Mouse (Mus musculus): ENCODE measurements around the gene Sfmbt1. TPM values are rescaled to one million over a fixed set of nuclear protein-coding genes. Genes with fewer than 3 reads are reported as not detected.

The Sfmbt1 gene
- polyA plus RNA-seq, 1 experiment, result 2.8 TPM

- Histone ChIP-seq H3ac (ENCODE audit: control insufficient read depth, insufficient read length) (no peak overlapping the region), H3K36me3 (ENCODE audit: control insufficient read depth, insufficient read depth) (peaks cover 7% of the 10 kb centered on the region), H3K4me3 (no peak overlapping the region), H3K79me2 (ENCODE audit: control insufficient read depth, insufficient read depth) (no peaks in the 10 kb centered on the region), H3K4me2 (ENCODE audit: low read depth) (no peak overlapping the region), H3K27me3 (ENCODE audit: control insufficient read depth, insufficient read depth, insufficient read length) (no peaks in the 10 kb centered on the region)
- no peak for TF ChIP-seq POLR2AphosphoS2 (IDR thresholded peaks at IDR 0.05; ENCODE audit: insufficient read length, low read depth)
- no peak for TF ChIP-seq POLR2A (IDR thresholded peaks at IDR 0.05; ENCODE audit: insufficient read length, low read depth)
- TF ChIP-seq SRF (IDR thresholded peaks at IDR 0.05; ENCODE audit: control insufficient read depth, insufficient read length, low read depth), result no peak
- TF ChIP-seq CEBPB (IDR thresholded peaks at IDR 0.05; ENCODE audit: insufficient read depth, poor library complexity, severe bottlenecking), result no peak
- TF ChIP-seq E2F4 (IDR thresholded peaks at IDR 0.05; ENCODE audit: insufficient read depth), result no peak
- no peak for TF ChIP-seq TCF3 (IDR thresholded peaks at IDR 0.05; ENCODE audit: insufficient read length, low read depth)
- no peak for TF ChIP-seq REST (IDR thresholded peaks at IDR 0.05; ENCODE audit: insufficient read depth, insufficient read length)
- no peak for TF ChIP-seq MYOD1 (IDR thresholded peaks at IDR 0.05; ENCODE audit: control insufficient read depth in 1 of 3, insufficient read length in 2 of 3, low read depth in 2 of 3)
- no peak for TF ChIP-seq TCF12 (IDR thresholded peaks at IDR 0.05; ENCODE audit: insufficient read depth, poor library complexity, severe bottlenecking)
- no peak for TF ChIP-seq USF1 (IDR thresholded peaks at IDR 0.05; ENCODE audit: low read depth)
- TF ChIP-seq MAX (IDR thresholded peaks at IDR 0.05; ENCODE audit: low read depth), result no peak
- no peak for TF ChIP-seq MYOG (IDR thresholded peaks at IDR 0.05; ENCODE audit: control insufficient read depth in 1 of 3, insufficient read depth in 1 of 3, insufficient read length in 2 of 3, low read depth in 2 of 3)
Measured at GRCm38 (mm10) chr14:30690685-30691084, 24.0 kb upstream of the Sfmbt1 start.

GRCm38 (mm10) chr14:30692439-30692838 lies 22.2 kb upstream of the Sfmbt1 start:
- no peak overlapping the region for H3ac ChIP-seq (ENCODE audit: control insufficient read depth, insufficient read length)
- no peak overlapping the region for H3K4me3 ChIP-seq
- no peaks in the 10 kb centered on the region for H3K79me2 ChIP-seq (ENCODE audit: control insufficient read depth, insufficient read depth)
- TF ChIP-seq CEBPB (IDR thresholded peaks at IDR 0.05; ENCODE audit: insufficient read depth, poor library complexity, severe bottlenecking), result no peak
- no peak for TF ChIP-seq MYOG (IDR thresholded peaks at IDR 0.05; ENCODE audit: control insufficient read depth in 1 of 3, insufficient read depth in 1 of 3, insufficient read length in 2 of 3, low read depth in 2 of 3)
- no peak for TF ChIP-seq TCF12 (IDR thresholded peaks at IDR 0.05; ENCODE audit: insufficient read depth, poor library complexity, severe bottlenecking)
- TF ChIP-seq USF1 (IDR thresholded peaks at IDR 0.05; ENCODE audit: low read depth), result no peak
- no peak for TF ChIP-seq E2F4 (IDR thresholded peaks at IDR 0.05; ENCODE audit: insufficient read depth)
- TF ChIP-seq MAX (IDR thresholded peaks at IDR 0.05; ENCODE audit: low read depth), result no peak
- no peak for TF ChIP-seq POLR2AphosphoS2 (IDR thresholded peaks at IDR 0.05; ENCODE audit: insufficient read length, low read depth)
- TF ChIP-seq MYOD1 (IDR thresholded peaks at IDR 0.05; ENCODE audit: control insufficient read depth in 1 of 3, insufficient read length in 2 of 3, low read depth in 2 of 3), result no peak
- TF ChIP-seq REST (IDR thresholded peaks at IDR 0.05; ENCODE audit: insufficient read depth, insufficient read length), result no peak
- TF ChIP-seq SRF (IDR thresholded peaks at IDR 0.05; ENCODE audit: control insufficient read depth, insufficient read length, low read depth), result no peak
- no peak for TF ChIP-seq TCF3 (IDR thresholded peaks at IDR 0.05; ENCODE audit: insufficient read length, low read depth)
- no peaks in the 10 kb centered on the region for H3K27me3 ChIP-seq (ENCODE audit: control insufficient read depth, insufficient read depth, insufficient read length)
- H3K4me2 ChIP-seq (ENCODE audit: low read depth), result no peak overlapping the region
- peaks cover 7% of the 10 kb centered on the region for H3K36me3 ChIP-seq (ENCODE audit: control insufficient read depth, insufficient read depth)

GRCm38 (mm10) chr14:30694786-30695185 lies 19.9 kb upstream of the Sfmbt1 start:
- Histone ChIP-seq H3K36me3 (ENCODE audit: control insufficient read depth, insufficient read depth) (peaks cover 4% of the 10 kb centered on the region), H3ac (ENCODE audit: control insufficient read depth, insufficient read length) (no peak overlapping the region), H3K27me3 (ENCODE audit: control insufficient read depth, insufficient read depth, insufficient read length) (no peaks in the 10 kb centered on the region), H3K79me2 (ENCODE audit: control insufficient read depth, insufficient read depth) (no peaks in the 10 kb centered on the region), H3K4me3 (no peak overlapping the region), H3K4me2 (ENCODE audit: low read depth) (no peak overlapping the region)
- TF ChIP-seq SRF (IDR thresholded peaks at IDR 0.05; ENCODE audit: control insufficient read depth, insufficient read length, low read depth) (no peak), TCF12 (IDR thresholded peaks at IDR 0.05; ENCODE audit: insufficient read depth, poor library complexity, severe bottlenecking) (no peak), CEBPB (IDR thresholded peaks at IDR 0.05; ENCODE audit: insufficient read depth, poor library complexity, severe bottlenecking) (no peak), MAX (IDR thresholded peaks at IDR 0.05; ENCODE audit: low read depth) (no peak), MYOD1 (IDR thresholded peaks at IDR 0.05; ENCODE audit: control insufficient read depth in 1 of 3, insufficient read length in 2 of 3, low read depth in 2 of 3) (no peak), TCF3 (IDR thresholded peaks at IDR 0.05; ENCODE audit: insufficient read length, low read depth) (no peak), MYOG (IDR thresholded peaks at IDR 0.05; ENCODE audit: control insufficient read depth in 1 of 3, insufficient read depth in 1 of 3, insufficient read length in 2 of 3, low read depth in 2 of 3) (no peak), REST (IDR thresholded peaks at IDR 0.05; ENCODE audit: insufficient read depth, insufficient read length) (no peak)

DNA sequence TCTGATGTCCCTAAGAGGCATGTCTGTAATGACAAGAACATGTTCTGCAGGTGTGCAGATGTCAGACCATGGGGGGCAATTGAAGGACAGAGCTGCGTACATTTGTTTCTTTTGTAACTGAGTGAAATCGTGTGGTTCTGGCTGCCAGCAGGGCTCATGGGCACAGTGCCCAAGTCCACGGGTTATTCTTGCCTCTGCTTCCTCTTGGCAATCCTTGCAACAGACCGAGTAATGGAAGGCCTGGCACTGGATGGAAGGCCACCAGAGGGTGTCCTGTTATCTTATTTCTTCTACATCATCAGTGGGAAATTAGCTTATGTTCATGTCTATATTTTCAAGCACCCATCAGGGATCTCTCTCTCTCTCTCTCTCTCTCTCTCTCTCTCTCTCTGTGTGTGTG lies 19.0 kb upstream of the Sfmbt1 start:
- H3K79me2 ChIP-seq (ENCODE audit: control insufficient read depth, insufficient read depth), result no peaks in the 10 kb centered on the region
- peak overlapping the region; percentile 32 for H3K4me2 ChIP-seq (ENCODE audit: low read depth)
- no peaks in the 10 kb centered on the region for H3K27me3 ChIP-seq (ENCODE audit: control insufficient read depth, insufficient read depth, insufficient read length)
- H3K4me3 ChIP-seq, result no peak overlapping the region
- no peak for TF ChIP-seq MAX (IDR thresholded peaks at IDR 0.05; ENCODE audit: low read depth)
- peak; percentile 77; the same call in 1 of the 2 replicates for TF ChIP-seq CEBPB (IDR thresholded peaks at IDR 0.05; ENCODE audit: insufficient read depth, poor library complexity, severe bottlenecking)
- no peaks in the 10 kb centered on the region for H3K36me3 ChIP-seq (ENCODE audit: control insufficient read depth, insufficient read depth)
- no peak overlapping the region for H3ac ChIP-seq (ENCODE audit: control insufficient read depth, insufficient read length)

- Histone ChIP-seq H3K36me3 (ENCODE audit: control insufficient read depth, insufficient read depth) (no peaks in the 10 kb centered on the region), H3K79me2 (ENCODE audit: control insufficient read depth, insufficient read depth) (no peaks in the 10 kb centered on the region), H3K27me3 (ENCODE audit: control insufficient read depth, insufficient read depth, insufficient read length) (no peaks in the 10 kb centered on the region), H3ac (ENCODE audit: control insufficient read depth, insufficient read length) (no peak overlapping the region), H3K4me2 (ENCODE audit: low read depth) (no peak overlapping the region), H3K4me3 (no peak overlapping the region)
- no peak for TF ChIP-seq MYOD1 (IDR thresholded peaks at IDR 0.05; ENCODE audit: control insufficient read depth in 1 of 3, insufficient read length in 2 of 3, low read depth in 2 of 3)
- no peak for TF ChIP-seq MAX (IDR thresholded peaks at IDR 0.05; ENCODE audit: low read depth)
- no peak for TF ChIP-seq E2F4 (IDR thresholded peaks at IDR 0.05; ENCODE audit: insufficient read depth)
- no peak for TF ChIP-seq POLR2AphosphoS2 (IDR thresholded peaks at IDR 0.05; ENCODE audit: insufficient read length, low read depth)
- no peak for TF ChIP-seq CEBPB (IDR thresholded peaks at IDR 0.05; ENCODE audit: insufficient read depth, poor library complexity, severe bottlenecking)
- TF ChIP-seq SRF (IDR thresholded peaks at IDR 0.05; ENCODE audit: control insufficient read depth, insufficient read length, low read depth), result no peak
- no peak for TF ChIP-seq USF1 (IDR thresholded peaks at IDR 0.05; ENCODE audit: low read depth)
- TF ChIP-seq TCF12 (IDR thresholded peaks at IDR 0.05; ENCODE audit: insufficient read depth, poor library complexity, severe bottlenecking), result no peak
- no peak for TF ChIP-seq MYOG (IDR thresholded peaks at IDR 0.05; ENCODE audit: control insufficient read depth in 1 of 3, insufficient read depth in 1 of 3, insufficient read length in 2 of 3, low read depth in 2 of 3)
- TF ChIP-seq REST (IDR thresholded peaks at IDR 0.05; ENCODE audit: insufficient read depth, insufficient read length), result no peak
- TF ChIP-seq TCF3 (IDR thresholded peaks at IDR 0.05; ENCODE audit: insufficient read length, low read depth), result no peak
- no peak for TF ChIP-seq POLR2A (IDR thresholded peaks at IDR 0.05; ENCODE audit: insufficient read length, low read depth)
Measured at GRCm38 (mm10) chr14:30697407-30698052, 17.1 kb upstream of the Sfmbt1 start.

Measured in myocyte (in vitro differentiated cells).